Mouse (Mus musculus) lung, postnatal 0 days (tissue): ENCODE data around the gene H2afb2.

Experiments used
- CTCF ChIP-seq: IDR thresholded peaks from 2 replicates; pipeline ENCODE4 v1.5.1; 2016; ENCODE audit warnings: antibody characterized with exemption, mild to moderate bottlenecking
- EP300 ChIP-seq: IDR thresholded peaks from 2 replicates; pipeline ENCODE4 v1.6.1; 2016; ENCODE audit warnings: antibody characterized with exemption, mild to moderate bottlenecking, control low read depth

GRCm38 (mm10) chrX:116680878-116681277 lies at the start of gene H2afb2:
- TF ChIP-seq CTCF = no peak
- no peak for TF ChIP-seq EP300
